Mouse (Mus musculus) hindbrain, embryonic 15.5 days (tissue): ENCODE measurements around the gene Pdzd2. TPM values are rescaled to one million over a fixed set of nuclear protein-coding genes. Genes with fewer than 3 reads are reported as not detected.

Experiments used
- ATAC-seq: fragments of 200-750 bp; cut with Nextera tagmentation; 2 replicates; pipeline ENCODE4 v1.8.0; 2017; ENCODE audit warnings: low read depth, moderate number of reproducible peaks, moderate TSS enrichment; ENCODE audit not compliant: low FRiP score
- H3K27ac ChIP-seq: fragments of 300-500 bp; sonication (generic); replicated peaks from 2 replicates; pipeline ENCODE4 v1.5.1; 2015; ENCODE audit warnings: mild to moderate bottlenecking, inconsistent platforms
- H3K27me3 ChIP-seq: fragments of 300-500 bp; sonication (generic); 2 replicates; pipeline ENCODE4 v1.6.1; 2015; ENCODE audit warnings: control low read depth, inconsistent platforms
- H3K36me3 ChIP-seq: fragments of 300-500 bp; sonication (generic); 2 replicates; pipeline ENCODE4 v1.6.1; 2015; ENCODE audit warnings: control low read depth, inconsistent platforms
- H3K4me1 ChIP-seq: fragments of 300-500 bp; sonication (generic); replicated peaks from 2 replicates; pipeline ENCODE4 v1.6.1; 2015; ENCODE audit warnings: control low read depth, inconsistent platforms
- H3K4me2 ChIP-seq: fragments of 300-500 bp; sonication (generic); 2 replicates; pipeline ENCODE4 v1.6.1; 2015; ENCODE audit warnings: moderate library complexity, mild to moderate bottlenecking, inconsistent platforms
- H3K4me3 ChIP-seq: fragments of 300-500 bp; sonication (generic); 2 replicates; pipeline ENCODE4 v1.5.1; 2015; ENCODE audit warnings: mild to moderate bottlenecking, inconsistent platforms
- H3K9ac ChIP-seq: fragments of 300-500 bp; sonication (generic); 2 replicates; pipeline ENCODE4 v1.6.1; 2015; ENCODE audit warnings: inconsistent platforms
- H3K9me3 ChIP-seq: fragments of 300-500 bp; sonication (generic); 2 replicates; pipeline ENCODE4 v1.6.1; 2016; ENCODE audit warnings: control low read depth, inconsistent platforms
- WGBS: fragments of 180-500 bp; shearing (Covaris S2); methylation state at CpG from one replicate; pipeline ENCODE4 v1.1.7; 2015; 5-methylcytosine and 5-hydroxymethylcytosine counted together
- polyA plus RNA-seq: library from polyadenylated mRNA; unstranded; fragments of >200 nt; fragmentation: Nextera tagmentation; extraction: Ambion mirVana; gene quantifications from 2 replicates; pipeline ENCODE4 v1.2.1, GENCODE M21; 2015

Pdzd2 gene
- polyA plus RNA-seq, 1 experiment from 2014 or later = 16.9 TPM

DNA sequence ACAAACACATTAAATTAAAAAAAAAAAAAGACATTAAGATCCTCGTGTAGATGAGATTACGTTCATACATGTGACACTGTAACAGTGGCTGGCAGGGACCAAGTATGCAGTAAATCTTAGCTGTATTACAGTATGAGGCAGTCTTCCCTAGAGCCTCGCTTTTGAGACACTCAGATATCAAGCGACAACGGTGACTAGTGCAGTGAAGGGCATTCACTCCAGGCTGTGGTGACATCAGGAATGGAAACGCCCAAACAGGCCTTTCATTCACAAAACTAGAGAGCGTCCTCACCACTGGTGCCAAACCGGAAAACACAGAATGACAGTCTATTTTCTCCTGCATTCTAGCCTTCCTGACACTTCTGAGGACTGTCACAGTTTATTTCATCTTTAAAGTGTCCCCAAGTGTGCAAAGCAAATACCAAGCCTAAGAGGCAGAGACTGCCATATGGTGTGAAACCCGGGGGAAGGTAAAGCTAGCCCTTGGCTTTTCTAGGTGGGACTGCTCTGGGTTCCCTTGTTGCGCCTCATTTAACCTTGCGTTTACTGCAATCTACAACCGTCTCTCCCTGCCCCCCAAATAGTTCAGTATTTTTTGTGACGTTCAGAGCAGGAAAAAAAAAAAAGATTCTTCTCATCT lies 195.9 kb downstream of the Pdzd2 start:
- 77% methylated on average over 13 of the region's 13 CpGs for WGBS
- no peaks in the 10 kb centered on the region for H3K36me3 ChIP-seq
- H3K27ac ChIP-seq = no peak overlapping the region
- no peak overlapping the region for H3K9ac ChIP-seq
- H3K27me3 ChIP-seq = no peaks in the 10 kb centered on the region
- no peak overlapping the region for H3K4me2 ChIP-seq
- no peaks in the 10 kb centered on the region for H3K9me3 ChIP-seq
- H3K4me3 ChIP-seq = no peak overlapping the region
- ATAC-seq = no peak
- peaks cover 6% of the 10 kb centered on the region; the same call in 1 of the 2 replicates for H3K4me1 ChIP-seq

GRCm38 (mm10) chr15:12542316-12542715 lies 197.4 kb downstream of the Pdzd2 start:
- 0 out of 2 replicates have a peak, but pooled peaks cover 3% of the 10 kb centered on the region for H3K4me1 ChIP-seq
- no peaks in the 10 kb centered on the region for H3K27me3 ChIP-seq
- ATAC-seq = no peak
- no peak overlapping the region for H3K4me2 ChIP-seq
- H3K9me3 ChIP-seq = no peaks in the 10 kb centered on the region
- H3K36me3 ChIP-seq = no peaks in the 10 kb centered on the region
- H3K27ac ChIP-seq = no peak overlapping the region
- 88% methylated on average over 6 of the region's 6 CpGs for WGBS
- H3K9ac ChIP-seq = no peak overlapping the region
- H3K4me3 ChIP-seq = no peak overlapping the region

GRCm38 (mm10) chr15:12539618-12540302 lies 200.0 kb downstream of the Pdzd2 start:
- no peak for ATAC-seq
- Histone ChIP-seq H3K9ac (no peak overlapping the region), H3K4me2 (no peak overlapping the region), H3K27ac (no peak overlapping the region), H3K4me1 (0 out of 2 replicates have a peak, but pooled peaks cover 3% of the 10 kb centered on the region), H3K27me3 (no peaks in the 10 kb centered on the region), H3K9me3 (no peaks in the 10 kb centered on the region), H3K36me3 (no peaks in the 10 kb centered on the region), H3K4me3 (no peak overlapping the region)
- 91% methylated on average over 11 of the region's 11 CpGs for WGBS

DNA sequence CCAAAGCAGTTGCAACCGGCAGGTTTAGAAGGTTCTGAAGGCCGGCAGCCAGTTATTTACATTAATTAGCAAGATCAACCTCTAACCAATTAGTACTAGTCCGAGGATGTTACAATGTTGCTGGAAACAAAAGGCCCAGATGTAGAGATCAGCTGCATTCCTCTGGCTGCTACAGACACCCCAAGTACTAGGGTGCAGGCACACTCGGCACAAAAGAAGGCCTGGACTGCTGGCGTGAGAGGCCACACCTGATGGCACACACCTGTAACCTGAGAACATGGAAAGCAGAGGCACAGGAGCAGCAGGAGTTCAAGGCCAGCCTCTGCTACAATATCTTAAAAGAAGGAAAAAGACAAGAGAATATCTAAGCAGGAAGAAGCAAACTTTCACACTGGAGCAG lies 206.5 kb downstream of the Pdzd2 start:
- Histone ChIP-seq H3K9ac (no peak overlapping the region), H3K4me2 (no peak overlapping the region), H3K27me3 (no peaks in the 10 kb centered on the region), H3K4me3 (no peak overlapping the region), H3K27ac (no peak overlapping the region), H3K4me1 (no peaks in the 10 kb centered on the region), H3K9me3 (no peaks in the 10 kb centered on the region), H3K36me3 (no peaks in the 10 kb centered on the region)
- 89% methylated on average over 5 of the region's 5 CpGs for WGBS
- no peak for ATAC-seq

GRCm38 (mm10) chr15:12532568-12532967 lies 207.2 kb downstream of the Pdzd2 start:
- no peak overlapping the region for H3K4me3 ChIP-seq
- H3K4me1 ChIP-seq = no peaks in the 10 kb centered on the region
- H3K9me3 ChIP-seq = no peaks in the 10 kb centered on the region
- no peak overlapping the region for H3K4me2 ChIP-seq
- no peaks in the 10 kb centered on the region for H3K36me3 ChIP-seq
- 93% methylated on average over 4 of the region's 4 CpGs for WGBS
- H3K27ac ChIP-seq = no peak overlapping the region
- H3K27me3 ChIP-seq = no peaks in the 10 kb centered on the region
- ATAC-seq = no peak
- H3K9ac ChIP-seq = no peak overlapping the region

DNA sequence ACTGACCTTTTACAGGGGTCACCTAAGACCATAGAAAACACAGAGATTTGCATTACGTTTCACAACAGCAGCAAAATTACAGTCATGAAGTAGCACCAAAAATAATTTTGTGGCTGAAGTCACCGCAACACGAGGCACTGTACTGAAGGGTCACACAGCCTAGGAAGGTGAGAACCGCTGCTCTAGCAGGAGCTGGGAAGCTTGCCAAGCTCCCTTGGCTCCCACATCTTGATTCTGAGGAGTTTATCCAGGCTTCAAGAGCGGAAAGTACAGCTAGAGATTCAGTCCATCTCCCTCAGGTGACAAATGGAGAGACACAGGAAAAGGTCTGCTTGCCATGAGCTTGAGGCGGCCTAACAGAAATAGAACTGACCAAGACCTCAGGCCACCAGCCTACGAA lies 216.9 kb downstream of the Pdzd2 start:
- Histone ChIP-seq H3K4me1 (peaks cover 16% of the 10 kb centered on the region), H3K4me2 (no peak overlapping the region), H3K27me3 (no peaks in the 10 kb centered on the region), H3K27ac (no peak overlapping the region), H3K36me3 (no peaks in the 10 kb centered on the region), H3K9me3 (no peaks in the 10 kb centered on the region), H3K9ac (no peak overlapping the region), H3K4me3 (no peak overlapping the region)
- 76% methylated on average over 7 of the region's 7 CpGs for WGBS
- no peak for ATAC-seq

DNA sequence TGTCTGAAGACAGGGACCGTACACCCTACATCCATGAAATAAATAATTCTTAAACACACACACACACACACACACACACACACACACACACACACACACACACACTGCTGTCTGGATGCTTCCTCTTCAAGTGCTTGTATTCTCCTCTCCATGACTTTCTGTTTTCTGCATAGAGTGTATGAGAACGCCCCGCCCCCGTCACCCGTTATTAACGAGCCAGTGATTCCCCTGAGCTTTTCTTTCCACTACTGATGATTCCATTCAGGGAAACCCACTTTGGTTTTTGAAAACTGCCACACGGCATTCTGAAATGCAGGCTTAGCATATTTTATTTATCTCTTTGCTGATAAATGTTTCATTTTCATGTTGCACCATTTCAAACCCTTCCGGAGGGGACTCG lies 219.4 kb downstream of the Pdzd2 start:
- Histone ChIP-seq H3K27me3 (no peaks in the 10 kb centered on the region), H3K36me3 (no peaks in the 10 kb centered on the region), H3K4me2 (no peak overlapping the region), H3K27ac (no peak overlapping the region), H3K9me3 (no peaks in the 10 kb centered on the region), H3K4me1 (peaks cover 26% of the 10 kb centered on the region), H3K4me3 (no peak overlapping the region), H3K9ac (no peak overlapping the region)
- ATAC-seq = no peak
- WGBS = 59% methylated on average over 9 of the region's 9 CpGs

- WGBS = 45% methylated on average over 14 of the region's 14 CpGs
- Histone ChIP-seq H3K9me3 (no peaks in the 10 kb centered on the region), H3K27me3 (no peaks in the 10 kb centered on the region), H3K9ac (no peak overlapping the region), H3K4me3 (no peak overlapping the region), H3K4me2 (no peak overlapping the region), H3K4me1 (peaks cover 32% of the 10 kb centered on the region), H3K36me3 (no peaks in the 10 kb centered on the region), H3K27ac (0 out of 2 replicates have a peak overlapping the region, but pooled peaks have one; percentile 10)
- ATAC-seq = 0 out of 2 replicates have a peak, but pooled peaks have one; percentile 12
Observed at GRCm38 (mm10) chr15:12518370-12518973, 221.3 kb downstream of the Pdzd2 start.

- Histone ChIP-seq H3K27ac (no peak overlapping the region), H3K9ac (no peak overlapping the region), H3K36me3 (no peaks in the 10 kb centered on the region), H3K4me3 (no peak overlapping the region), H3K9me3 (no peaks in the 10 kb centered on the region), H3K4me2 (no peak overlapping the region), H3K27me3 (no peaks in the 10 kb centered on the region), H3K4me1 (peaks cover 32% of the 10 kb centered on the region)
- no peak for ATAC-seq
- 75% methylated on average over 9 of the region's 9 CpGs for WGBS
Observed at GRCm38 (mm10) chr15:12517314-12517813, 222.4 kb downstream of the Pdzd2 start.

DNA sequence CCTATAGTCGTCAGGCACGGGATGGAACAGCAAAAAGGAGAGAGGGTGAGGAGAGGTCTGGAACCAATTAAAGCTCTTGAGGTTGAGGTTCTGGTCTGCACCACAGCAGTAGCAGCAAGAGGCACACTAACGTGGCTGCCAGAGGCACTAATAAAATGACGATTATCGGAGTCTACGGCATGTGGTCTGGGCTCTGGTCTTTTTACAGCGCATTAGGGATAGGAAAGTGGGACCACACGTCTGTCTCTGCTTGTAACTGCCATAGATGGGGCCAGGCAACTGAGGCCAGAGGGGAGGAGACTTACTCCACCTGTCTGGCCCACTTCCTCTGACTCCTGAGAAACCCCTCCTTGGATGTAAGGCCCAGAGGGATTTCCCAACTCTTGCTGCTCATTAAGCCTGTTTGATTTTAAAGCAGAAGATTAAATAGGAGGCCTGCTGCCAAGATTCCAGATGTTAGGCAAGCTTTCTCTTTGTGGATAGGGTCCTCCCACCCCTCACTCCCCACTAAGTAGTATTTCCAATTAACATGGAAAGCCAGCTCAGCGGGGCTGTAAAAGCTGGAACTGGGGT lies 224.4 kb downstream of the Pdzd2 start:
- Histone ChIP-seq H3K4me2 (no peak overlapping the region), H3K4me1 (peaks cover 29% of the 10 kb centered on the region), H3K9me3 (no peaks in the 10 kb centered on the region), H3K27me3 (no peaks in the 10 kb centered on the region), H3K27ac (no peak overlapping the region), H3K36me3 (no peaks in the 10 kb centered on the region), H3K9ac (no peak overlapping the region), H3K4me3 (no peak overlapping the region)
- ATAC-seq = no peak
- 56% methylated on average over 9 of the region's 9 CpGs for WGBS

DNA sequence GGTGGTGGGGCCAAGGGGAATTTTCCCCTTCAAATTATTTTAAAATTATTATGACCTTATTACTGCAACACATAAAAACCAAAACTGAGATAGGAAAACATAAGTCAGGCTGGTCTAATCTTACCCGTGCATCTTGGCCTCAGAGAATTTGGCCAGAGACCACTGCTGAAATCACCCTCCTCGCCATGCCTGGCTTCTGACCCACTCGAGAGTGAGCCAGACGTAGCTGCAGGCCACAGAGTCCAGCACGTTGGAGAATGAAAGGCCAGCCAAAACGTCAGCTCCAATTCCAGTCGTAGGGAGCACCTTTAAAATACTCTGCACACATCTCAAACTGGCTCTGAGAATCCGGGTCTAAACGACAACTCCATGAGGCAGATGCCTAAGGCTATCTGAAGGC lies 226.2 kb downstream of the Pdzd2 start:
- no peak overlapping the region for H3K4me2 ChIP-seq
- no peak overlapping the region for H3K4me3 ChIP-seq
- 79% methylated on average over 9 of the region's 9 CpGs for WGBS
- peaks cover 23% of the 10 kb centered on the region for H3K4me1 ChIP-seq
- no peaks in the 10 kb centered on the region for H3K9me3 ChIP-seq
- no peaks in the 10 kb centered on the region for H3K36me3 ChIP-seq
- ATAC-seq = no peak
- H3K27ac ChIP-seq = no peak overlapping the region
- H3K9ac ChIP-seq = no peak overlapping the region
- no peaks in the 10 kb centered on the region for H3K27me3 ChIP-seq

DNA sequence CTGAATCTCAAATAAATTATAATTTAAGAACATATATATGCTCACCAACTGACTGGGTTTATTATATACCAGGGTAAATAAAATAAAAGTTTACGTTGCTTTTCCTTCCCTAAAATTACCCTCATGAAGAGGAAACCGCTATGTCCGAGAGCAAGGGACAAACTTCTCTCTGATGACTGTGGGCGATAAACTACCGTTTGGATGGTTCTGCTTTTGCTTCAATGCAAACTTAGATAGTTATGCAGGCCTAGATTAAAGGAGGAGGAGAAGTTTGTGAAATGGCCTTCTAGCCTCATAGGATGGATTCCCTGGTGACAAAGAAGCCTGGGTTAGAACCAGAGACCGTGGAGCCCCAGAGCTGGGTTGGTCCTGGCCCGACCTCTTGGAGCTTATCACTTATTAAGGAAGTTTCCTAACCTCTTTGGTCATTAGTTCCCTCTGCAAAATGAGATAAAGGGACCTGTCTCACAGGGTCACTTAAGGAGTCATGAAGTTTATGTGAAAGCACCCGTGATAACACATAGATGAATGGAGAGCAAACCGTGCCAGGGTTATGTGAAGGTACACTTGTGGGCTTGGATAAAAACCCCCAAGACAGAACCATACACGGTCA lies 230.9 kb downstream of the Pdzd2 start:
- WGBS = 89% methylated on average over 10 of the region's 10 CpGs
- H3K4me3 ChIP-seq = no peak overlapping the region
- H3K27me3 ChIP-seq = no peaks in the 10 kb centered on the region
- no peak for ATAC-seq
- H3K4me2 ChIP-seq = no peak overlapping the region
- H3K27ac ChIP-seq = no peak overlapping the region
- H3K4me1 ChIP-seq = peaks cover 20% of the 10 kb centered on the region
- H3K9ac ChIP-seq = no peak overlapping the region
- no peaks in the 10 kb centered on the region for H3K36me3 ChIP-seq
- no peaks in the 10 kb centered on the region for H3K9me3 ChIP-seq
